Mouse (Mus musculus) v-Abl transformed pro-B cells (cell line): ENCODE results near the gene Ctr9.

ENCODE experiments used
- in situ Hi-C, 2 experiments: fragments of 400-800 bp; cut with MboI; formaldehyde crosslinking; loops; one replicate each; pipeline ENCODE4 v1.15.1; 2025; ENCODE audit not compliant: unreplicated experiment in 2 of 2

Gene Ctr9

DNA sequence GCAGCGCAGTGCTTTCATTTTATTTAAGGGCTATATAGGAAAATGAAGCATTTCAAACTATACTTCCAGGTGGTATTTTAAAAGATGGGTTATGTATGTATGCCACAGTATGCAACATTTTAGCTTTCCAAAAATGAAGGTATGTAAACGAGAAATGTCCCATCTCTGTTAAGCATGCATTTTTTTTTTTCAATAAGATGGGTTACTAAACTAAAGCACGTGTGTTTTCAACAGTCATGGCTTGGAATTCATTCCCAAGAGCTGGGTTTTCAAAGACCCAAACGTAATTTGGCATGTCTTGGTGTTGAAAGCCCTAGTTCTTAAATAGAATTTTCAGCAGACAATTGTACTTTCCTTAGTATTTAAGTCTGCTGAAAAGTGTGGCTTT is 55.0 kb downstream of the Ctr9 start:
- in situ Hi-C loops, result loop anchor here in 1 of 2 experiments (5.0 kb wide), 1 partner anchor 44 kb away; no protein-coding TSS in a partner anchor

DNA sequence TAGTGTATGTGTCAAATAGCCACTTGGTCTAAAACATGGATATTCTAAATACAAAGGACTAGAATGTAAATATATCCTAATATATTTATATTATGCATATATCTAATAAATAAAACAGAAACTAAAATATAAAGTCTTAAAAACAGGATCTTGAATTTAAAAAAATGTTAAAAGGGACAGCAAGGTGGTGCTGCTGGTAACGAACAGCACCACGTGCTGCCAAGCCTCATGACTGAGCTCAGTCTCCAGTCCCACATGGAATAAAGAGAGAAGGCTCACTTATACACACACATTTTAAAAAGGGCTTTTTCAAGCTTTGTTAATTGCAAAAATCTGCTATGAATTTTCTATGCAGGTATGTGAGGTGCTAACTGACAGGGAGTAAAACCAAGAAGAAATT is 55.7 kb downstream of the Ctr9 start:
- in situ Hi-C loops, result loop anchor here in 1 of 2 experiments (5.0 kb wide), 1 partner anchor 43 kb away; no protein-coding TSS in a partner anchor

DNA sequence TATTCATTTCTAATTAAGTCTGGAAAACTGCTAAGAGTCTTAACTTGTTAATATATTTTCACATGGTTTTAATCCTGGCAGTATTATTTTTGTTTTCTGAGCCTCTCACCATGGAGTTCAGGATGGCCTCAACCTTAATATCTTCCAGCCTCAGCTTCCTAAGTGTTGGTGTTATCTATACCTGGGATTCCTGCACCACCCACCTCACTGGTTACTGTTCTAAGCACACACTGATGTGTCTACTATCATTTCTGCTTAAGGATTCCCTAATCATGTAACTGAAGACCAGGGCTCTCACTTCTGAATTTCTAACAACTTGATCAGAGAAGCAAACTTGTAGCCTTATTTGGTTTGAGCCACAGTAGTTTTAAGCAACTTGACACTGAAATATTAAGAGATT is 56.4 kb downstream of the Ctr9 start:
- in situ Hi-C loops, result loop anchor here in 1 of 2 experiments (5.0 kb wide), 1 partner anchor 37 kb away; no protein-coding TSS in a partner anchor

DNA sequence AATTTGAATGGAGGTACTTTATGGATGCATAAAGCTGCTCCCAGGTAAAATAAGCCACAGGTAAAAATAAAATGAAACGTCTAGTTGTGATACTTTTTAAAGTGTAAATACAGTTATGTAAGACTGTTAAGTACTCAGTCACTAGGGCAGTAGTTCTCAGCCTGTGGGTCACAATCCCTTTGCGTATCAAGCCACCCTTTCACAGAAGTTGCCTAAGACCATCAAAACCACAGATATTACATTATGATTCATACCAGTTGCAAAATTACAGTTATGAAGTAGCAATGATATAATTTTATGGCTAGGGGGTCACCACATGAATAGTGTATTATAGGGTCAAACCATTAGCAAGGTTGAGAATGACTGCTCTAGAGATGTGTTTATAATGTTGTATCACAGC is 66.4 kb downstream of the Ctr9 start:
- in situ Hi-C loops, result no loop called here

DNA sequence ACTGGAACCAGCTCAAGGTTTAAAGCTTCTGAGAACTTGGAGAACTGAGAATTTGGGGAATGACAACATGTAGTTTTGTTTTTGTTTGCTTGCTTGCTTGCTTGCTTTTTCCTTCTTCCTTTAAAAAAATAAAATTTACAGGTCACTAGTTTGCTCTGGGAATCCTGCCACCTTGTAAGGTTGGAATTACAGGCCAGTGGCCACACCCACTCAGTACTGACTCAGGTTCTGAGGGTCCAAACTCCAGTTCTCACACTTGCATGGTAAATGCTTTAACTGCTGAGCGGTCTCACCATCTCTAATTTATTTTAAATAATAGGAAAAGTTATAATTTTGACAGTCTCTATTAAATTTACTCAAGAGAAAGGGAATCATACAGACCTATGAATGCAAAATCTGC is 69.4 kb downstream of the Ctr9 start:
- in situ Hi-C loops, result no loop called here
